Mouse (Mus musculus): ENCODE data around the gene G6pd2. TPM values are rescaled to one million over a fixed set of nuclear protein-coding genes. Genes with fewer than 3 reads are reported as not detected.

G6pd2 gene
- polyA plus RNA-seq (2012; rRNA removed): not detected in 2 replicates

GRCm38 (mm10) chr5:61808516-61808915 is at the start of gene G6pd2:
G6pd2 (plus strand) TSS chr5:61808816.

Data from liver, embryonic 14 days (tissue).